Mouse (Mus musculus) testis, postnatal 10 days (tissue): ENCODE results near the gene Angpt4.

ENCODE experiments used
- DNase-seq: peaks from one replicate; pipeline ENCODE4 v3.0.0; 2021; ENCODE audit warnings: low spot score

The Angpt4 gene

GRCm38 (mm10) chr2:151984019-151984418 is 73.0 kb downstream of the Angpt4 start:
- no peak for DNase-seq

GRCm38 (mm10) chr2:151985426-151986172 is 74.6 kb downstream of the Angpt4 start:
- DNase-seq: no peak

GRCm38 (mm10) chr2:151986958-151987357 is 75.9 kb downstream of the Angpt4 start:
- no peak for DNase-seq

GRCm38 (mm10) chr2:151988978-151989377 is 78.0 kb downstream of the Angpt4 start:
- DNase-seq: no peak

GRCm38 (mm10) chr2:151990985-151991394 is 80.0 kb downstream of the Angpt4 start:
- no peak for DNase-seq

GRCm38 (mm10) chr2:151991446-151991845 is 80.4 kb downstream of the Angpt4 start:
- no peak for DNase-seq

- DNase-seq: peak; percentile 90
Measured at GRCm38 (mm10) chr2:151994350-151995122, 83.5 kb downstream of the Angpt4 start.
